Mouse (Mus musculus) embryonic facial prominence, embryonic 15.5 days (tissue): ENCODE data around the gene Ptk6. TPM values are rescaled to one million over a fixed set of nuclear protein-coding genes. Genes with fewer than 3 reads are reported as not detected.

Experiments
- ATAC-seq: fragments of 200-750 bp; cut with Nextera tagmentation; 2 replicates; pipeline ENCODE4 v1.8.0; 2017; ENCODE audit warnings: low read depth, moderate TSS enrichment; ENCODE audit not compliant: insufficient number of reproducible peaks, low FRiP score, low TSS enrichment
- H3K27ac ChIP-seq: fragments of 300-500 bp; sonication (generic); replicated peaks from 2 replicates; pipeline ENCODE4 v1.5.1; 2015; ENCODE audit warnings: mild to moderate bottlenecking, inconsistent platforms
- H3K27me3 ChIP-seq: fragments of 300-500 bp; sonication (generic); 2 replicates; pipeline ENCODE4 v1.6.1; 2015; ENCODE audit warnings: inconsistent platforms
- H3K36me3 ChIP-seq: fragments of 300-500 bp; sonication (generic); 2 replicates; pipeline ENCODE4 v1.6.1; 2015; ENCODE audit warnings: mild to moderate bottlenecking, inconsistent platforms
- H3K4me1 ChIP-seq: fragments of 300-500 bp; sonication (generic); 2 replicates; pipeline ENCODE4 v1.6.1; 2015; ENCODE audit warnings: inconsistent platforms
- H3K4me2 ChIP-seq: fragments of 300-500 bp; sonication (generic); replicated peaks from 2 replicates; pipeline ENCODE4 v1.6.1; 2015; ENCODE audit warnings: mild to moderate bottlenecking, inconsistent platforms
- H3K4me3 ChIP-seq: fragments of 300-500 bp; sonication (generic); replicated peaks from 2 replicates; pipeline ENCODE4 v1.5.1; 2015; ENCODE audit warnings: mild to moderate bottlenecking, inconsistent platforms
- H3K9ac ChIP-seq: fragments of 300-500 bp; sonication (generic); 2 replicates; pipeline ENCODE4 v1.6.1; 2015; ENCODE audit warnings: inconsistent platforms
- H3K9me3 ChIP-seq: fragments of 300-500 bp; sonication (generic); replicated peaks from 2 replicates; pipeline ENCODE4 v1.6.1; 2016; ENCODE audit warnings: inconsistent platforms
- WGBS: fragments of 180-500 bp; shearing (Covaris S2); methylation state at CpG from one replicate; pipeline ENCODE4 v1.1.7; 2015; 5-methylcytosine and 5-hydroxymethylcytosine counted together
- polyA plus RNA-seq: library from polyadenylated mRNA; unstranded; fragments of >200 nt; fragmentation: Nextera tagmentation; extraction: Ambion mirVana; gene quantifications from 2 replicates; pipeline ENCODE4 v1.2.1, GENCODE M21; 2015

Gene Ptk6
- 1.5 and 1.6 TPM in 2 replicates for polyA plus RNA-seq

DNA sequence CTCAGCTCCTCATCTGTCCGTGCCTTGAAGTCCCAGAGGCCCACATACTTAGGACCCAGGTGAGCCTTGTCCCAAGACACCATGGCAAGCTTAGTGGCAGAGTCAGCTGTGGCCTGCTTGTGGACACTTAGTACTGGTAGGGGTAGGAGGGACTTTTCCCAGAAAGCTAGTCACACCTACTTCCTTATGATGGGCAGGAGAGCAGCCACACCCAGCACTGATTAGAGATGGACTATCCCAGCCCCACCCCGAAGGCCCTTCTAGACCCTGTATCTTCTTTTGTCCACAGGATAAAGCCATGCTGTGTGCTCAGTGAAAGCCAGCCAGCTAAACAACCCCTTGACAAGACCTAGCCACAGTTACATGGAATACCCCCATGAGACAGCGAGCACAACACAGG, at the start of gene Ptk6:
Gene Ptk6 (minus strand): TSS at position 368 of the 400 bp plus-strand sequence.
- H3K4me3 ChIP-seq: no peak within 1 kb of the TSS
- H3K27ac ChIP-seq: no peak within 1 kb of the TSS
- H3K27me3 ChIP-seq: 0 out of 2 replicates have a peak, but pooled peaks cover 4% of the 10 kb centered on the region
- H3K36me3 ChIP-seq: no peaks in the 10 kb centered on the region
- no peak within 1 kb of the TSS for H3K9ac ChIP-seq
- no peak for ATAC-seq
- no peaks in the 10 kb centered on the region for H3K4me1 ChIP-seq
- H3K4me2 ChIP-seq: no peak within 1 kb of the TSS
- 83% methylated on average over 3 of the region's 3 CpGs for WGBS
- H3K9me3 ChIP-seq: no peaks in the 10 kb centered on the region

- no peaks in the 10 kb centered on the region for H3K27me3 ChIP-seq
- 82% methylated on average over 1 of the region's 1 CpGs for WGBS
- H3K9me3 ChIP-seq: no peaks in the 10 kb centered on the region
- no peak overlapping the region for H3K4me3 ChIP-seq
- no peak for ATAC-seq
- no peak overlapping the region for H3K9ac ChIP-seq
- no peaks in the 10 kb centered on the region for H3K4me1 ChIP-seq
- H3K36me3 ChIP-seq: peaks cover 57% of the 10 kb centered on the region
- H3K27ac ChIP-seq: no peak overlapping the region
- no peak overlapping the region for H3K4me2 ChIP-seq
Measured at GRCm38 (mm10) chr2:181251841-181252240, 49.3 kb upstream of the Ptk6 start.

- H3K27ac ChIP-seq: no peak overlapping the region
- H3K4me1 ChIP-seq: no peaks in the 10 kb centered on the region
- peaks cover 34% of the 10 kb centered on the region for H3K36me3 ChIP-seq
- no peak overlapping the region for H3K4me2 ChIP-seq
- H3K9ac ChIP-seq: no peak overlapping the region
- WGBS: 80% methylated on average over 10 of the region's 10 CpGs
- H3K9me3 ChIP-seq: no peaks in the 10 kb centered on the region
- H3K4me3 ChIP-seq: no peak overlapping the region
- no peak for ATAC-seq
- H3K27me3 ChIP-seq: no peaks in the 10 kb centered on the region
Measured at GRCm38 (mm10) chr2:181249217-181249616, 46.6 kb upstream of the Ptk6 start.

- no peak overlapping the region for H3K4me2 ChIP-seq
- no peak overlapping the region for H3K9ac ChIP-seq
- 24% methylated on average over 2 of the region's 2 CpGs for WGBS
- H3K4me1 ChIP-seq: peaks cover 10% of the 10 kb centered on the region
- peaks cover 3% of the 10 kb centered on the region; the same call in 1 of the 2 replicates for H3K36me3 ChIP-seq
- H3K4me3 ChIP-seq: no peak overlapping the region
- no peaks in the 10 kb centered on the region for H3K9me3 ChIP-seq
- H3K27ac ChIP-seq: no peak overlapping the region
- H3K27me3 ChIP-seq: no peaks in the 10 kb centered on the region
- ATAC-seq: no peak
Measured at GRCm38 (mm10) chr2:181245031-181245430, 42.4 kb upstream of the Ptk6 start.

GRCm38 (mm10) chr2:181243706-181244394, 41.3 kb upstream of the Ptk6 start:
- no peaks in the 10 kb centered on the region for H3K9me3 ChIP-seq
- H3K36me3 ChIP-seq: no peaks in the 10 kb centered on the region
- no peaks in the 10 kb centered on the region for H3K27me3 ChIP-seq
- WGBS: 32% methylated on average over 11 of the region's 11 CpGs
- H3K4me3 ChIP-seq: no peak overlapping the region
- H3K27ac ChIP-seq: no peak overlapping the region
- H3K4me2 ChIP-seq: no peak overlapping the region
- H3K9ac ChIP-seq: no peak overlapping the region
- no peak for ATAC-seq
- peaks cover 10% of the 10 kb centered on the region for H3K4me1 ChIP-seq

- Histone ChIP-seq H3K27me3 (no peaks in the 10 kb centered on the region), H3K9ac (no peak overlapping the region), H3K9me3 (no peaks in the 10 kb centered on the region), H3K4me2 (peak overlapping the region; percentile 59), H3K27ac (no peak overlapping the region), H3K4me3 (peak overlapping the region; percentile 48), H3K4me1 (peaks cover 10% of the 10 kb centered on the region), H3K36me3 (0 out of 2 replicates have a peak, but pooled peaks cover 3% of the 10 kb centered on the region)
- WGBS: 44% methylated on average over 3 of the region's 3 CpGs
- no peak for ATAC-seq
Measured at GRCm38 (mm10) chr2:181242314-181242665, 39.7 kb upstream of the Ptk6 start.

- Histone ChIP-seq H3K4me1 (peaks cover 10% of the 10 kb centered on the region), H3K4me2 (peak within 1 kb of the TSS; percentile 59), H3K9ac (peak within 1 kb of the TSS; percentile 31), H3K27me3 (no peaks in the 10 kb centered on the region), H3K27ac (no peak within 1 kb of the TSS), H3K36me3 (0 out of 2 replicates have a peak, but pooled peaks cover 3% of the 10 kb centered on the region), H3K4me3 (peak within 1 kb of the TSS; percentile 48), H3K9me3 (no peaks in the 10 kb centered on the region)
- WGBS: 3% methylated on average over 16 of the region's 16 CpGs
- ATAC-seq: peak; percentile 71
Measured at GRCm38 (mm10) chr2:181241602-181242313, 39.2 kb upstream of the Ptk6 start, which contains the start of gene Helz2. Gene Helz2 (minus strand): TSS chr2:181242027.

DNA sequence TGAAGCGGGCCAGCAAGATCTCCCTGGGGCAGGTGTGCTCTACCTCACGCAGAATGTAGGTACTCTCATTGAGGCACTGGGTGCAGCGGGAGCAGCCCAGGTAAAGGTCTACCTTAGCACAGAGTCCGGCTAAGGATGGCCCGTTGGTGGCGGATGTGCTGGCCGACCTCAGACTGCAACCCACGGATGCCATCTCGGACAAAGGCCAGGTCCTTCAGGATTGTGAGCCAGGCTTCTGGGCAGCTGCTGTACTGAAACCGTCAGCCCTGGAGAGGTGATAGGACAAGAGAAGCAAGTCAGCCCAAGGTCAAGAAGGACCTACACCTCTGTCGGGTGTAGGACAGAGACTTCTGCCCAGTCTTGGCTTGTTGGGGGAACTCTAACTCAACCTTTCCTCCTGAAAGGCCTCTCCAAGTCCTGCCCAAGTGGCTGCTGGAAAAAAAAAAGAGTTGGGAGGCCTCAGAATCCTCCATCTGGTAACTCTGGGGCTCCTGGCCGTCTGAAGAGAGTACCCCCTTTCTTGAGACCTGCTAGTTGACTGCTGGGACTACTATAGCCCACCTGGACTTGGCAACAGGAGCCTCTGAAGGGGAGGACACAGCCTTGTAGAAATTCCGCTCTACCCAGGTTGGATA, 38.3 kb upstream of the Ptk6 start:
- peak overlapping the region; percentile 59 for H3K4me2 ChIP-seq
- ATAC-seq: no peak
- 0 out of 2 replicates have a peak, but pooled peaks cover 3% of the 10 kb centered on the region for H3K36me3 ChIP-seq
- H3K4me1 ChIP-seq: peaks cover 10% of the 10 kb centered on the region
- H3K9ac ChIP-seq: no peak overlapping the region
- no peaks in the 10 kb centered on the region for H3K9me3 ChIP-seq
- WGBS: 90% methylated on average over 13 of the region's 13 CpGs
- no peaks in the 10 kb centered on the region for H3K27me3 ChIP-seq
- no peak overlapping the region for H3K27ac ChIP-seq
- H3K4me3 ChIP-seq: peak overlapping the region; percentile 48; the same call in 1 of the 2 replicates

DNA sequence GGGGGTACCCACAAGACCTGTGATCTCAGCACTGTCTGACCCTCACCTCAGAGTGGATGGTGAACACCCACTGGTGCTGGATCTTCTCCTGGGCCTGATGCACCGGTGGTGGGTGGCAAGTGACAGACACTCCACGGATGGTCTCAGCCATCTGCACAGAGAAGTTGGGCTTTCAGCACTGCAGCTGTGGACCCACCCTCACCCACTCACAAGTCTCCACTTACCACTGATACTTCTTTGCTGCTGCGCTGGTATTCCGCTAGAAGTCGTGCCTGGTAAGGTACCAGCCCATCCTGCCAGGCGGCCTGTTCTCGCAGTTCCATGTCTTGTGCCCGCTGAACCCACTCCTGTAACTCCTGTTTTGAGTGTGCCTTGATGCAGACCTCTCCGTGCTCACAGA, 36.7 kb upstream of the Ptk6 start:
- no peak for ATAC-seq
- no peaks in the 10 kb centered on the region for H3K27me3 ChIP-seq
- 91% methylated on average over 9 of the region's 9 CpGs for WGBS

GRCm38 (mm10) chr2:181238861-181239260, 36.3 kb upstream of the Ptk6 start:
- 59% methylated on average over 2 of the region's 2 CpGs for WGBS
- Histone ChIP-seq H3K4me1 (peaks cover 10% of the 10 kb centered on the region), H3K9ac (no peak overlapping the region), H3K4me2 (no peak overlapping the region), H3K4me3 (no peak overlapping the region), H3K9me3 (no peaks in the 10 kb centered on the region), H3K27ac (no peak overlapping the region), H3K27me3 (no peaks in the 10 kb centered on the region), H3K36me3 (0 out of 2 replicates have a peak, but pooled peaks cover 3% of the 10 kb centered on the region)
- no peak for ATAC-seq

More for the DNA sequence above, 36.7 kb upstream of the Ptk6 start:
- H3K9me3 ChIP-seq: no peaks in the 10 kb centered on the region
- no peak overlapping the region for H3K4me3 ChIP-seq
- no peak overlapping the region for H3K9ac ChIP-seq
- no peak overlapping the region for H3K4me2 ChIP-seq
- H3K4me1 ChIP-seq: peaks cover 10% of the 10 kb centered on the region
- H3K27ac ChIP-seq: no peak overlapping the region
- H3K36me3 ChIP-seq: 0 out of 2 replicates have a peak, but pooled peaks cover 3% of the 10 kb centered on the region

DNA sequence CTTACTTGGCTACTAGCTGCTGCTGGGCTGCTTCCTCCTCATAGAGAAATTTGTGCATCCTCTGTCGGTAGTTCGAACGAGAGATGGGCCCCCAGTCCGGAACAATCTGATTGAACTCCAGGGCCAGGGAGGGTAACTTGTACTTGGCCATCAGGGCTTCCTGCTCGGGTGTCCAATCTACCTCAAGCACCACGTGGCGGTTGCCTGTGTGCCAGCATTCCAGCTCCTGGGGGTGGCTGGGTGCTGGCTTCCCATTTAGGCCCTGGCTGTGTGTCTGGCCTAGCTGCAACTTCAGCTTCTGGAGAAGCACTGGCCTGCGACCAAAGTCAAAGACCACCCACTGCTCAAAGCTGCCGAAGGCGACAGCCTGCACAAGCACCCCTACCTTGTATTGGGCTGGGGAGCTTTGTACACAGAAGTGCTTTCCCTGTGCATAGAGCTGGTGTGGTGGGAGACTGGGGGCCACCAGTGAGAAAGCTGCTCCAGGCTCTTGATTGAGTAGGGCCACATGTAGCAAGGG, 35.6 kb upstream of the Ptk6 start:
- no peak for ATAC-seq
- Histone ChIP-seq H3K27ac (no peak overlapping the region), H3K4me1 (peaks cover 10% of the 10 kb centered on the region), H3K9ac (no peak overlapping the region), H3K4me3 (no peak overlapping the region), H3K36me3 (0 out of 2 replicates have a peak, but pooled peaks cover 3% of the 10 kb centered on the region), H3K9me3 (no peaks in the 10 kb centered on the region), H3K27me3 (no peaks in the 10 kb centered on the region), H3K4me2 (no peak overlapping the region)
- 78% methylated on average over 10 of the region's 10 CpGs for WGBS
